Mouse (Mus musculus): ENCODE results near the gene Nomo1.

- no peak for TF ChIP-seq CTCF (IDR thresholded peaks at IDR 0.05; ENCODE audit: borderline replicate concordance, insufficient read depth, low read length)
- TF ChIP-seq POLR2A (IDR thresholded peaks at IDR 0.05; ENCODE audit: low read depth, low read length): no peak
These were observed 51.5 kb downstream of the Nomo1 start for GRCm38 (mm10) chr7:46084839-46085513.
